Mouse (Mus musculus): ENCODE data around the gene St8sia4.

St8sia4 gene

DNA sequence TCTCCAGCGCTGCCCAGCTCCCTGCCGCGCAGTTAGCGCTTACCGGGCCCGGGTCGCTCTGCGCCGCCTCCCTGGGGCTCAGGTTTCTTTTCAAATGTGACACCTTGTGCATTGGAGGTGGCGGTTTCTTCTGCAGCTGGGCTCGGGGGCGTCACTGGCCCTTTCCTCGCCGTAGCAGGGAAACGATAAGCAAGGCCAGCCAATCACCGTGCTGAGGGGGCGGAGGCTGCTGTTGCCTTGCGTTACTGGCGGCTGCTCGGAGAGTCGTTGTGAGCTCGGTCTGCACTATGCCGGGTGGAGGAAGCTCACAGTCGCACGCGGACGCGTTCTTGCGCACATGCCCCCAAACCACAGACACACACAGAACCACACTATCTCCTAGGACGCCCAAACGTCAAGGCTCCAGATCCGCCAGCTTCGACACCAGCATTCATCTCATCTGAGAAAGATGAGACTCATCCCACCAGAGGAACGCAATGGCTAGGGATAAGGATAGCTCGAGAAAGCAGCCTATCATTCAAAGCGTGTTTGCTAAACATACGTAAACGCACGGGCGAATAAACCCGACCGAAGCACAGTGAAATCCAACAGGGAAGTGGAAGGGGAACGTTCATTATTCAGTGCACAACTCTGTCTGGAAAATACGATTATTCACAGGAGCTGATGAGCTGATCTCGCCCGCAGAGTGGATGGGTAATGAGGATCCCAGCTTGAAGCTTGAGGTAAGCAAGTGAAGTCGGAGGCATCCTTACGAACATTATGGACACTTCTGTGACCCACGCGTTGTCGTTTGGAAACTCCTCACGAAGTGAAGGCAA, at the start of gene St8sia4:
TSS of gene St8sia4 (minus strand) at position 137 of the 818 bp plus-strand sequence.
- DNase-seq, result peak; percentile 92 to 97

DNA sequence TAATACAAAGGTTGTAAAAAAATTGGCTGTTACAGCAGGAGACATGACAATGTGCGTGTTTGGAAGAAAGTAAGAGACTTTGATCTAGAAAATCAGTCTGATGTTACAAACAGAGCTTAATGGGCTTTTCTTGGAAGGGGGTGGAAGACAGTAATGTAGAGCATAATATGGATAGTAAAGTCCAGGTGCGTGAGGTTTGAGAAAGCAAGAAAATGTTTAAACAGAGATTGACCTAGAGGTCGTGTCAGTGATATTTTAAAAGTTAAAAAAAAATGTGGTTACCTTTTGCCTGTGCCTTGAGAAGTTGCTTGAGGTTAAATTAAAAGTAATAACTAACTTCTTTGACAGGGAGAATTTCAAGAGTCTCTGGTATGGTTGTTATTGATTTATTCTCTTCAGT, 41.8 kb upstream of the St8sia4 start:
- no peak for DNase-seq

DNA sequence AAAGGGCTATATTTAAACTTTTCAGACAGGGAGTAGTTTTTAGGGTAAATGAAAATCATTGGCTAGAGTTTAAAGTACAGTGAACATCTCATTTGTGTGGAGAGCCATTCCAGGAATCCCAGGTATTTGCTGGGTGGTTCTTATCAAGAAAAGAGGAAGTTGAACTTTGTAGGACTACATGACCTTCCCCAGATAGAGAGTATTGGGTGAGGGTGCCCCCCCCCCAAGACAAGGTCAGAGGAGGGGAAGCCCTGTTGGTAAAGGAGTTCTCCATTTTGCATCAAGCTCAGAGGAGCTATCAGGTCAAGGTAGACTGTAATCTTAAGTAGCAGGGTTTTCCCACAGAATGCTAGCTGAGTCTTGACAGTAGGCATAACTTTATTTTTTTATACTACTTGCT, 32.5 kb upstream of the St8sia4 start:
- no peak for DNase-seq

DNA sequence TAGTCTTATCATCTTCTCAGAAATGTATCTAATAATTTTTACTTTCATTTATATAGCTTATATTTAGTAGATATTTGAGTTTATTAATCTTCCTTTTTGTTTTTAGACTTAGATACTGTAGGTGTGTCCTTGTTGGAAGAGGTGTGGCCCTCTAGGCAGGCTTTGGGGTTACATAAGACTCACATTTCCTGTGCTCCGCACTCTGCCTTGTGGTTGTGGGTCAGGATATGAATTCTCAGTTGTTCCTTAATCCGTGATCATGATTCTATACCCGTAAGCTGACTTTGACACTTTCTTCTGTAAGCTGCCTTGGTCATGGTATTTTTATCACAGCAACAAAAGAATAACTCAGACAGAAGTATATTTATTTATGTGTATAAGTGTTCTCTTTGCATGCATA, 6.7 kb upstream of the St8sia4 start:
- no peak for DNase-seq

DNA sequence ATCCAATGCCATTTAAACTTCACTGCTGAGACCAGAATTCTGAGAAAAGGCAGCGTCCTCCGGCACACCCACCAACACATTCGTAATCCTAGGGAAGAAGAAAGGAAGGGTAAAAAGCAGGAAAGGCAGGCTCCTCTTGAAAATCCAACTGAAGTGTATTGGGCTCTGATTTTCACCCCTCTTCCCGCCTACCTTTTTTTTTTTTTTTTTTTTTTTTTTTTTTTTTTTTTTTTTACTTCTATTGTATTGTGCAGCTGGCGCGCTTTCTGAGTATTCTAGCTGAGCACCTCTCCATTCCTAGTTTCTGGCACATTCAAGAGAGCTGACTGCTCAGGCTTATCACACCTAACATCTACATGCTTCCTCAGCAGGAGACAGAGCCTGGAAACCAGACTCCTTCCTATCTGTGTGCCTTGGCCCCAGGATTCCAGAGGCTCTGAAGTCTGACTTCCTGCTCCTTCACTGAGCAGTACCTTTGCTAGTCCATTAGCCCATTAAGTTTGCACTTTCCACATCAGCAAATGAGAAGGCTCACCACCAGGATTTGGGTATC, 958 bp upstream of the St8sia4 start:
- peak in 1 of 2 experiments; percentile 9 for DNase-seq

DNA sequence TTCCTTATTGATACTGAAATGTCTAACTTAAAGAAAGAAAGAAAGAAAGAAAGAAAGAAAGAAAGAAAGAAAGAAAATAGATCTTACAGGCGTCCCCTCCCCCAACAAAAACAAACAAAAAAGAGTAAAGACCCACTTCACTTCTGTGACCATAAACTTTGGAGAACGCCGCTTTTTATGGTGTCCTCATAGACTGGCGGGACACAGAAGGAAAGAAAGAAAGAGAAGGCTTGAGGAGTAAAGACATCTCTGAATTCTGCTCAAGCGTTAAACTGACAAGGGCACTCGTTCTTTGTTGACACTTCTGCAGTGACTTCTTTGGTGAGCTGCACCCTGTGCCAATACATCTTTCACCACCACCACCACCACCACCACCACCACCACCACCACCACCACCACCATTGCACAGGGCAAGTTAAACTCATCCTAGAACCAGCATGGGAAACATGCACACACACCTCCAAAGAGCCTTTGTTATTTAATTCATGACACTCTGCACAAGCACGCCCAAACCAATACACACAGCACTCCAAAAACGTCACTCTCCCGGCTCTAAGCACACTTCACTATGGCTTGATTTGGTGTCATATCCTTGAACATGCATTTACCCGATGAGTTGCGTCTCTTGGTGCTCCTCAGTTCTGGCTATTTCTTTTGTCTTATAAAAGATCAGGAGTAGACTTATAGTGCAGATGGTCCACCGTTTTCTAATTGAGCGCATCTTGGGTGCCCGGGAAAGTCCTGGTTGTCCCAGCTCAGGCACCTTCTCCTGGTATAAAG, 640 bp downstream of the St8sia4 start:
- DNase-seq, result peak; percentile 23 to 42

DNA sequence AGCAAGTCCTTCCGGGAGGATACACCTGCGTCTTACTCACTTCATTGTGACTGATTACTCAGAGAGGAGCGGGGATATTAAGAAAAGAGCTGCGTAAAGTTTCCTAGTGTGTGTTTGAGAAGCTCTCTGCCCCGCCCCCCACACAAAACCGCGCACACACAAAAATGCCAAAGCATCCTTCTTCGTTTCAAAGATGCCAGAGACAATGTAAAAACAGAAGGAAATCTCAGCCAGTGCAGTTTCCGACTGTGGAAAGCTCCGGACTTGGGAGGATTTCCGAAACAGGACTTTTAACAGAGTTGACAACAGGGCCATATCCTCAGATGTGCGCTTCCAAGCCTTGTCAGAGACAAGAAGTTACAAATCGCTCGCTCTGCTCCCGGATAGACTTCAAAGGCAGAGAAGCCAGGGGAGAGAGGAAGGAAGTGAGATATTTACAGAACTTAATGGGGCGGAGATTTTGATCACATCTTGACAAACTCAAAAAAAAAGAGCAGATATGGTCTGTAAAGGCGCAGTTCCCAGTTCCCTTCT, 1.4 kb downstream of the St8sia4 start:
- peak; percentile 62 to 67 for DNase-seq

DNA sequence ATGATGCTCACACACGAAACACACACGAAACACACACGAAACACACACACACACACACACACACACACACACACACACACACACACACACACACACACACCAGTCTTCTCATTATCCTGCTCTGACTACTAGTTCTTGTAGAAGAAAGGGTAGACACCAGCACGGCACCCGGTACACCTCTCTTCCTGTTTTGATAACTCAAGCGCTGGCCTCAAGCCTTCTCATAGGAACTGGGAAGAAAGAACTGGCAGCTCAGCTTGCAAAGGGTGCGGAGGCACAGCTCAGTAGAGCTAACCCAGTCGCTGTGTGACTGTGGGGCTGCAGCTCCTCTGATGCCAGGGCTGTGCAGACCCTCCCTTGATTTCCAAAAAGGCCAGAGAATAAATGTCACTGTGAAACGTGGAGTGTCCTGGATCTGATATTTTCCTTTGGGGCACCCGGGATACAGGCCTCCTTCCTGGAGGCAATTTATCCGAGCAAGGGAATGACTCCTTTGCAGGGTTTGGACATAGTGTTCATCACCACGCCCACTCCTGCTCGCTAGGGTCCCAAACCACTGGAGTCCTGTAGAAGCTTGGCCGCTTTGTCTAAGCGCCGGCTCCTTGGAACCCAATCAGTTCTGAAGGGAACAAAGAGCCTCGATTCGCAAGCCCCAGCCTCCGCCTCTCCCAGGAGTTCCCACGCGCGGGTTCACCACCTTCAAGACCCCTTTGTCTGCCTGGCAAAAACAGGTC, 2.2 kb downstream of the St8sia4 start:
- peak; percentile 49 to 66 for DNase-seq

DNA sequence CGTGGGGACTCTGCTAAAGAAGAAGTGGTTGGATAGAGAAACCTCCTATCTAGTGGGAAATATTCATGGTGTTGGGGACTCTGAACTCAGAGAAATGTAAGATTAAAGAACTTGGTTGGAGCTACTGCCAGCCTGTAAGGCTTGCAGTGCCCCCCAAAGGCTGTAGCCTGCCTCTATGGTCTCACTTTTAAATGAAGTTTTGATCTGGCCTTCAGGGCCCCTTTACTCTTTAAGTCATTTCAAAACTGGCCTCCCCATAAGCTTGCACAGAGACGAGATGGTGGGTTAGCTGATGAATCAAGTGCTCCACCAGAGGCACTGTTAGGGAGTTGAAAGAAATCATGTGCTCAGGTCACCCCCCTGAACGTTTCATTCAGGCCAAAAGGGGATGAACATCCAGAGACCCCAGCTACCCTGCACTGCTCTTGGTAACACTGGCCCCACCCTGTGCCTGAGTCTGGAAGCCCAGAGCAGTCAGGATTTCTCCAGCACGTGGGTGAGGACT, 3.0 kb downstream of the St8sia4 start:
- peak; percentile 29 to 33 for DNase-seq

DNA sequence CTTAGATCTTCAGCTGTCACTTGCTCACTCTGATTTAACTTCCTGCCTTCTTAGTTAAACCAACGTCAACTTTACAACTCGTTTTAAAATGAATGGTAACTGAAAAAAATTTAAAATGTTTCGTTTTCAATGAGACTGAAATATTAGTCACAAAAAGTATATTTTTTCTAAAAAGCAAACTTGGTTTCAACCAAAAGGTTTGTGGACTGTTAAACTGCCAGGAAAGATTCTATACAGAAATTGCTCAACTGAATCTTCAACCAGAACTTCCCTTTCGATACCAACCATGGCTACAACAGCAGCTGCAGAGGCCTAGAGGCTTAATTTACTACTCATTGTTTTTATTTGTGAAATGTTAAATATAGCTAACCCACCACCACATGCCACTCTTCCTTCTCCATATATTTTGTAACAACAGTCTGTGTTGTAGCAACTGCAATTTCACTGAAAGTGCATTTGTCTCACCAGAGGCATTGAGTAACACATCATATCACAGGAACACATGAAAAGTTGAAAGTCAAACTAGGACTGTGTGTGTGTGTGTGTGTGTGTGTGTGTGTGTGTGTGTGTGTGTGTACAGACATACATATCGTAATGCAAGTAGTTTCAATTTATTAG, 10.2 kb downstream of the St8sia4 start:
- DNase-seq, result no peak

DNA sequence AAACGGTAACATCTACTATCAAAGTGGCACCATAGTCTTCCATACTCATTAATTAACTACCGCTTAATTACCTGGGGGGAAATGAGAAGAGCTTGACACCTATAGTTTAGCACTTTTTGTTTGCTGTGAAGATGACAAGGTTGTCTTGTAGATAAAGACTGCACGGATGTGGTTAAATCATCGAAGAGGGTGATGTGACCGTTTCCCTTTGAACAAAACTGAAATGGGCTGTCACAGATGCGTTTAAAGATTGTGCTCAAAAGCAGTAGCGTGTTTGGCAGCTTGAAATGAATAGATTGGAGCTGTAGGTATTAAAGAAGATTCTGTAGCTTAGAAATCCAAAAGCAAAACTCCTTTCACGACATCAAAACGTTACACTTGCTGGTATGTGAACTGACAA, 11.8 kb downstream of the St8sia4 start:
- DNase-seq, result no peak

DNA sequence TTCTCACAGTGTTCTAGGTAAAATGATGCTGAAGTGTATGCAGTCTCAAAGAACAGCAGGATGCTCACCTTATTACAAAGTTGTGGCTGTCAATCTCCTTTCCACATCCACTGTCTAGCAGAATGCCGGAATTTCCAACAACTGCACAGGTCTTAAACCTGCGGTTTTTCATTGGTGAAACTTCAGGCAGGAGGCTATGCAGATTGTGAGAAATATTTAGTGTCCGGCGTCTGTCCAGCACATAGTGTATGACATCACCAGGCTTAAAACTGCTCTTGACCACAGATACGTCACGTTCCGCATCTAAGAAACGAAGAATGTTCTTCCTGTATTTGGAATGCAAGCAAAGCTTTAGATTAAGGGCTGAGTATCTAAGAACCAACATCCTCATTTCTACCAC, 13.9 kb downstream of the St8sia4 start:
- no peak for DNase-seq

DNA sequence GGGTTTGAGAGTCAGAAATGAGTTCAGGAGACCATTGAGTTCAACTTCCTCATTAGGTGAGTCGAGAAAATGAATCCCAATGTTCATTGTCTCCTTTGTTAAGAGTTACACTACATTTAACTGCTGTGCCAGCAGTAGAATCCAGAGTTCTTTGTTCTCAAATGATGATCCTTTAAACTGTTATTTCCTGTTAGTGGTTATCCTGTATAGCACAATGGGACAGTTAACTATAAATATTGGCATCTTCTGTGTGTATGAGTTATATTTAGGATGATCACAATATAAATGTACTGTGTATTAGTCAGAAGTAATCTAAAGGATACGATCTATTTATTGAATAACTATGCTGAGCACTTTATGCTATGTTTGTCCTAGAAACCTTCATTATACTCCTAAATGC, 23.1 kb downstream of the St8sia4 start:
- DNase-seq, result no peak

DNA sequence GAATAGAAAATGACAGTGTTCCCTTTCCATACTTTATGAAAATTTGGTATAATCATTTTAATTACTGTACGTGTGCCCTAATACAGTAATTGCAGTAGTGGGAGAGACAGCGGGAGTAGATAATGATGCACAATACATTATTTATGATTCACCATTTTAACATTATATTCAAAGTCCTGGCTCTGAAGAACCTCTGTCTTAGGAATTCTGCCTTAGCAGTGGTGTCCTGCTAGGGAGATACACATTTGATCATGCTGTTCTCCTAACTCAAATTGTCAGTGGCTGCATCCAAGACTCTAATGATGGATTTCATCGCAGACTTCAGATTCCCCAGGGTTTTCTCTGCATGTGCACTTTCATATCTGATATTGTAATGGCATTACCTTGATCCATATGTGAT, 28.4 kb downstream of the St8sia4 start:
- no peak for DNase-seq

DNA sequence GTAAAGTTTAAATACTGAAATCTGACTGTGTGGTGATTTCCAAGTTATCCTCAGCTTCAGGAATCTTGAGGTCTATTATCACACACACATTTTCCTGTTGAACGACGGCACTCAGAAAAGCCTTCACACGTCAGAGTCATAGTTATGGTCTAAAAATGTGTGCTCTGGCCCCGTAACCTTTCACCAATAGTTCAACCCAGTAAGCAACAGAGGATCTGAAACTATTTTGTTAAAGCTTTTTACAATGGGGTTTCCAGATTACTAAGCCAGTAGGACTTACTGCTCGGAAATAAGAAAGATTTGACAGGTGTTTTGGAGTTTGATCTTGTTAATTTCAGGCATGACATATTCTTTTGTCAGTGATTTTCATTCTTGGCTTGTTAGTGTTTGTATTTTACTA, 43.0 kb downstream of the St8sia4 start:
- no peak for DNase-seq

DNA sequence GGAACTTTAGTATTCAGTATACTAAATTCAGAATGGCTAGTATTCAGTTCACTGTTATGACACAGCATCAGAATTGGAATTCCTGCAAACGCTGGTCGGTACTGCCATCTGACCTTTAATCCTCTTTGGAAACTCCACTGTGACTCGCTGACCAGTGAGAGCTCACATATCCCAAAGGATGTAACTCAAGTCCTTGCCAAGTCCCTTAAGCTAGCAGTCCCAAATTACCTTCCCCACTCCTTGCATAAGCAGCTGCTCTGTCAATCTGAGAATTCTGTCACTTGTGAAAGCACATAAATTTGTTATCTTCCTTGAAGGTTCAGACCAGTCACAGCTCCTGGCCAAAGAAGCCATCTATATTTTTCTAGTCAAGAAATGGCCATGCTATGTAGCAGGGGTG, 48.7 kb downstream of the St8sia4 start:
- DNase-seq, result no peak

DNA sequence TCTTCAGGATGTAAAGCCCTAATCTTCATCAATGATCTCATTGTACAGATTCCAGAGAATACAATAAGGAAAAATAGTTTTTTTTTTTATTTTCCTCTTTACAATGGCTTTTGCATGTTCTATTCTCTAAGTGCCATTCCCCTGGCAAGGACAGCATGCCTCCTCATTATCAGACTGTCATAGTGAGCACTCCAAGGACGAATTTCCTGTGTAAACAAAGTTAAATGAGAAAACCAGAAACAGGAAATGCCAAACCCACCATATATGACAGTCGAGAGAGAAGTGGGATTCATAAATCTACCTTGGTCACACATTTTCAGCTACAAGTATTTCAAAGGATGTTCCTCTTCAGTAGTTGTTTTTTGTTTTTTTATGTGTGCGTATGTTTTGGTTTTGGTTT, 49.2 kb downstream of the St8sia4 start:
- DNase-seq, result no peak

DNA sequence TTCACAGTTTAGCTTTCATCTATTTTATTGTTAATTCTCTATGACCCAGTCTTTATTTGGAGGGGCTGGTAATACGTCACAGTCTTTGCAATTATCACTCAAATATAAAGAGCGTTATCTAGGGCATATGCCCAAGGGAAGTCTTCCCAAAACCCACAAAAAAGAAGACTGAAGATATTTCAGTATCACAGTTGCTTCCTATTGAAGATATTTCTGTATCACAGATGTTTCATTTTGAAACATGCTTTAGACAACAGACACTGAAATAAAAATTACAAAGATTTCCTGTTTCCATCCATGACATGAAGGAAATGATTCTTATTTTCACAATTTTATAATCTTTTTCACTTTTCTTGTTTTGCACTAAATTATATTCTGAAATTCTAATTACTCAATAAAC, 57.4 kb downstream of the St8sia4 start:
- DNase-seq, result no peak

DNA sequence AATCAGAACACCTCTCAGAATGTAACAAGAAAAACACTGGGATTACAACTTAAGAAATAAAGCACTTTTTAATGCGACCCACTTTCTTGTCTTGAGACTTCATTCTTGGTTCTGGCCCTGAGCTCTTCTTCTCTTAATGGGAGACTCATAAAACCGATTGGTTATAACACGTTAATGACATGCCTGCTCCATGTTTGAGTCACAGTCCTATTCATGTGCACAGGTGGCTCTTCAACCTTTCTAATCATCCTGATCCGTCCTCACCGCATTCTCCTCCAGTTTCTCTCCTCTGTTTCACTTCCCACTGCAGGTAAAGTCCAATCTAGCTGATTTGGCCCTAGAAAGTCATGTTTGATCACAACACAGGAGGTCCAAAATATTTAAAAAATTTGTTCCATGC, 58.3 kb downstream of the St8sia4 start:
- DNase-seq, result no peak

DNA sequence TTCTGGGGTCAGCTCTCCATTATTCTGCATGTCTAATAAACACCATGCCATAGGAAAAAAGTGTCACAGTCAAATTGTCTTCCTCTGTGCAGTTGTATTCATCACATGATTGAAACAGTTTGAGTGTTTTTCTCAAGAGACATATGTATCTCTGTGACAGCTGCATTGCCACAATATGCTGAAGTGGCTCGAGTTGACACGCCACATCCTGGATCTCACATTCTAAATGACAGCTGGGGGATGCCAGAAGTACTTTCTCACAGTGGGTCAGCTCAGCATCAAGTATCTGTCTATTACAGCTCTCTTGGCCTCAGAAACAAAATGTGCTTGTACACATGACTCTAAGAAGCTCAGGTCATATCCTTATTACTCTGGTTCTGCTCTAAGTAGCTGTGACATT, 61.9 kb downstream of the St8sia4 start:
- no peak for DNase-seq

DNA sequence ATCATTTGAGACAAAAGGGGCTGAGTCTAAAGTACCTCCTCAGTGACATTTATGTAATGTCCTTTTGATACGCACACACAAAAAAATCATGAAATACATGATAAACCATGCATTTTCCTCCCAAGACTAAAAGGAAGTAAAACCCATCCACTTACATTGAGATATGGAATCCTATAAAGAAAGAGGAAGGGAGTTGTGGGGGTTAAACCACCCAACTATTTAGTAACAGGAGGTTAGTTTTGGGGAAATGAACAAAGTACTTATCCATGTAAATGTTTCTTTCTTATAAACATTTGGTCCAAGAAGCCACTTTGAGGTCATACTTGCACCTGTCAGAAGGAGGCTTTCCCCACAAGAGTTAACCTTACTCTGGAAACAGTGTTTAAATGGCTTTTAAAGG, 69.3 kb downstream of the St8sia4 start:
- no peak for DNase-seq

DNA sequence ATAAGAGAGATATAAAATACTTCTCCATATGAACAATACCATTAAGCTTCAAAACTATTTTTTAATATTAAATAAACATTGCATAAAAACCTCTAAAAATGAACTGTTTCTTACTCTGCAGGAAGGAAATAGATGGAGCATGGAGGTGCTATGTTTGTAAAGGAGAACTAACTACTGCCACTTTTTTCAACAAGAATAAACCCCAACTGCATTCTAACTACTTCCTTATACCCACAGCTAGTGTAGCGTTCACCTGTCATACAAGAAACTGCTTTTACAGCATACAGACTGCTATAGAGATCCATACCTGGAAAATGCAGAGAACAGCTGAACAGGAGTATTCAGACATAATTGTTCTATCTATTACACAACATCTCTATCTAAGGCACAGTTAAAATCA, 70.5 kb downstream of the St8sia4 start:
- no peak for DNase-seq
